Mouse (Mus musculus): ENCODE results near the gene Fbxo41. TPM values are rescaled to one million over a fixed set of nuclear protein-coding genes. Genes with fewer than 3 reads are reported as not detected.

Fbxo41 gene
- not detected in 4 replicates for total RNA-seq (2023)

GRCm38 (mm10) chr6:85502911-85503250 is at the start of gene Fbxo41:
Gene Fbxo41, minus strand, starts transcription at chr6:85502994.

GRCm38 (mm10) chr6:85513531-85513910 is 10.7 kb upstream of the Fbxo41 start, which contains the start of gene Egr4:
Gene Egr4, minus strand, starts transcription at chr6:85513589.

GRCm38 (mm10) chr6:85451664-85452410 is 51.0 kb downstream of the Fbxo41 start, which contains the start of gene Pradc1:
Gene Pradc1, minus strand, starts transcription at chr6:85451970.

GRCm38 (mm10) chr6:85450697-85451663 is 51.8 kb downstream of the Fbxo41 start, which contains the start of gene Cct7:
Gene Cct7, plus strand, starts transcription at chr6:85451514.

GRCm38 (mm10) chr6:85431842-85432431 is 70.9 kb downstream of the Fbxo41 start, which contains the start of gene Smyd5:
Gene Smyd5, plus strand, starts transcription at chr6:85431989.

GRCm38 (mm10) chr6:85423836-85424379 is 78.9 kb downstream of the Fbxo41 start, which contains the start of gene Noto:
Gene Noto, plus strand, starts transcription at chr6:85423886.

Other genes with a start within 250 kb of the Fbxo41 start
- gene Sfxn5, start 169.6 kb downstream of the Fbxo41 start, total RNA-seq (2023): 13.0 to 17.2 TPM (median 14.0 TPM) in 4 replicates
- gene Rab11fip5, start 128.4 kb downstream of the Fbxo41 start, total RNA-seq (2023): 1.2 to 2.2 TPM (median 1.7 TPM) in 4 replicates
- gene Noto, start 79.1 kb downstream of the Fbxo41 start, total RNA-seq (2023): not detected in 4 replicates
- gene Smyd5, start 71.0 kb downstream of the Fbxo41 start, total RNA-seq (2023): 42.4 to 49.5 TPM (median 45.6 TPM) in 4 replicates
- 136 to 160 TPM (median 153 TPM) in 4 replicates for gene Cct7, start 51.5 kb downstream of the Fbxo41 start, total RNA-seq (2023)
- gene Pradc1, start 51.0 kb downstream of the Fbxo41 start, total RNA-seq (2023): 10.2 to 20.2 TPM (median 11.7 TPM) in 4 replicates
- gene Egr4, start 10.6 kb upstream of the Fbxo41 start, total RNA-seq (2023): 0.41 to 0.88 TPM (median 0.67 TPM) in 4 replicates
- gene Alms1, start 84.5 kb upstream of the Fbxo41 start, total RNA-seq (2023): 4.4 to 5.7 TPM (median 5.1 TPM) in 4 replicates
- not detected in 4 replicates for gene Nat8f7, start 210.2 kb upstream of the Fbxo41 start, total RNA-seq (2023)